Mouse (Mus musculus): ENCODE measurements at regions not wholly inside any gene's neighbourhood (a gene's known extent, or its start where the extent isn't known, plus 50 kb on each side); places are given as distances from the start of the nearest gene placed in this dataset.
A peak's percentile ranks its signal among the peaks of the same experiment; 100 is the strongest.
"Not testable (repeated sequence)": the region's sequence is repeated elsewhere in the genome, so short reads cannot be mapped to it uniquely, and the experiment has no call there.

- ATAC-seq: no peak
- Histone ChIP-seq H3K4me1 (ENCODE audit: control insufficient read depth, insufficient read depth, low read length) (no peaks in the 10 kb centered on the region), H3K9me3 (ENCODE audit: control insufficient read depth, low read length) (no peaks in the 10 kb centered on the region), H3K9ac (ENCODE audit: low read depth, low read length) (no peak overlapping the region), H3K27ac (ENCODE audit: low read length) (no peak overlapping the region), H3K27me3 (replicated peaks; ENCODE audit: control insufficient read depth, insufficient read depth, low read length) (no peaks in the 10 kb centered on the region), H3K4me2 (ENCODE audit: low read depth, low read length) (no peak overlapping the region), H3K4me3 (ENCODE audit: low read length) (no peak overlapping the region), H3K36me3 (ENCODE audit: control insufficient read depth, insufficient read depth, low read length) (no peaks in the 10 kb centered on the region)
- WGBS: 67% methylated on average over 3 of the region's 3 CpGs
Observed at GRCm38 (mm10) chr9:80848190-80848589, 382.9 kb upstream of the Impg1 start.

- no peak overlapping the region for H3K27ac ChIP-seq (ENCODE audit: low read length)
- no peak overlapping the region for H3K4me3 ChIP-seq (ENCODE audit: low read length)
- 80% methylated on average over 2 of the region's 2 CpGs for WGBS
- ATAC-seq: no peak
- no peak overlapping the region for H3K4me2 ChIP-seq (ENCODE audit: low read depth, low read length)
- no peaks in the 10 kb centered on the region for H3K9me3 ChIP-seq (ENCODE audit: control insufficient read depth, low read length)
- no peak overlapping the region for H3K9ac ChIP-seq (ENCODE audit: low read depth, low read length)
- no peaks in the 10 kb centered on the region for H3K4me1 ChIP-seq (ENCODE audit: control insufficient read depth, insufficient read depth, low read length)
- H3K27me3 ChIP-seq (replicated peaks; ENCODE audit: control insufficient read depth, insufficient read depth, low read length): no peaks in the 10 kb centered on the region
- H3K36me3 ChIP-seq (ENCODE audit: control insufficient read depth, insufficient read depth, low read length): no peaks in the 10 kb centered on the region
Observed at GRCm38 (mm10) chr9:80832808-80833207, 367.5 kb upstream of the Impg1 start.

GRCm38 (mm10) chr9:80825346-80825745 lies 360.1 kb upstream of the Impg1 start:
- ATAC-seq: no peak
- H3K4me1 ChIP-seq (ENCODE audit: control insufficient read depth, insufficient read depth, low read length): no peaks in the 10 kb centered on the region
- H3K4me3 ChIP-seq (ENCODE audit: low read length): no peak overlapping the region
- H3K9ac ChIP-seq (ENCODE audit: low read depth, low read length): no peak overlapping the region
- H3K36me3 ChIP-seq (ENCODE audit: control insufficient read depth, insufficient read depth, low read length): no peaks in the 10 kb centered on the region
- no peak overlapping the region for H3K27ac ChIP-seq (ENCODE audit: low read length)
- no peak overlapping the region for H3K4me2 ChIP-seq (ENCODE audit: low read depth, low read length)
- WGBS: 67% methylated on average over 1 of the region's 1 CpGs
- H3K27me3 ChIP-seq (replicated peaks; ENCODE audit: control insufficient read depth, insufficient read depth, low read length): no peaks in the 10 kb centered on the region
- no peaks in the 10 kb centered on the region for H3K9me3 ChIP-seq (ENCODE audit: control insufficient read depth, low read length)

GRCm38 (mm10) chr9:80820066-80820465 lies 354.8 kb upstream of the Impg1 start:
- no peak for ATAC-seq

GRCm38 (mm10) chr9:80819070-80819469 lies 353.8 kb upstream of the Impg1 start:
- H3K27ac ChIP-seq (ENCODE audit: low read length): no peak overlapping the region
- no peaks in the 10 kb centered on the region for H3K9me3 ChIP-seq (ENCODE audit: control insufficient read depth, low read length)
- no peaks in the 10 kb centered on the region for H3K27me3 ChIP-seq (replicated peaks; ENCODE audit: control insufficient read depth, insufficient read depth, low read length)
- H3K4me2 ChIP-seq (ENCODE audit: low read depth, low read length): no peak overlapping the region
- H3K36me3 ChIP-seq (ENCODE audit: control insufficient read depth, insufficient read depth, low read length): no peaks in the 10 kb centered on the region
- ATAC-seq: no peak
- no peaks in the 10 kb centered on the region for H3K4me1 ChIP-seq (ENCODE audit: control insufficient read depth, insufficient read depth, low read length)
- H3K4me3 ChIP-seq (ENCODE audit: low read length): no peak overlapping the region
- H3K9ac ChIP-seq (ENCODE audit: low read depth, low read length): no peak overlapping the region
- 93% methylated on average over 1 of the region's 1 CpGs for WGBS

More at GRCm38 (mm10) chr9:80820066-80820465, 354.8 kb upstream of the Impg1 start:
- no peak overlapping the region for H3K4me2 ChIP-seq (ENCODE audit: low read depth, low read length)
- no peak overlapping the region for H3K9ac ChIP-seq (ENCODE audit: low read depth, low read length)
- H3K9me3 ChIP-seq (ENCODE audit: control insufficient read depth, low read length): no peaks in the 10 kb centered on the region
- no peaks in the 10 kb centered on the region for H3K4me1 ChIP-seq (ENCODE audit: control insufficient read depth, insufficient read depth, low read length)
- no peak overlapping the region for H3K4me3 ChIP-seq (ENCODE audit: low read length)
- no peak overlapping the region for H3K27ac ChIP-seq (ENCODE audit: low read length)
- H3K36me3 ChIP-seq (ENCODE audit: control insufficient read depth, insufficient read depth, low read length): no peaks in the 10 kb centered on the region
- WGBS: 74% methylated on average over 3 of the region's 3 CpGs
- no peaks in the 10 kb centered on the region for H3K27me3 ChIP-seq (replicated peaks; ENCODE audit: control insufficient read depth, insufficient read depth, low read length)

- H3K9ac ChIP-seq (ENCODE audit: low read depth, low read length); H3K4me2 ChIP-seq (ENCODE audit: low read depth, low read length); H3K27me3 ChIP-seq (replicated peaks; ENCODE audit: control insufficient read depth, insufficient read depth, low read length); H3K36me3 ChIP-seq (ENCODE audit: control insufficient read depth, insufficient read depth, low read length); H3K4me3 ChIP-seq (ENCODE audit: low read length); H3K4me1 ChIP-seq (ENCODE audit: control insufficient read depth, insufficient read depth, low read length); H3K9me3 ChIP-seq (ENCODE audit: control insufficient read depth, low read length); H3K27ac ChIP-seq (ENCODE audit: low read length): not testable (repeated sequence)
- WGBS: 34% methylated on average over 6 of the region's 6 CpGs
- ATAC-seq: peak; percentile 95
Observed at GRCm38 (mm10) chr9:80813921-80814320, 348.6 kb upstream of the Impg1 start.

GRCm38 (mm10) chr9:80791523-80791922 lies 326.2 kb upstream of the Impg1 start:
- Histone ChIP-seq H3K27ac (ENCODE audit: low read length) (no peak overlapping the region), H3K9me3 (ENCODE audit: control insufficient read depth, low read length) (no peaks in the 10 kb centered on the region), H3K4me3 (ENCODE audit: low read length) (no peak overlapping the region), H3K4me1 (ENCODE audit: control insufficient read depth, insufficient read depth, low read length) (no peaks in the 10 kb centered on the region), H3K36me3 (ENCODE audit: control insufficient read depth, insufficient read depth, low read length) (no peaks in the 10 kb centered on the region), H3K4me2 (ENCODE audit: low read depth, low read length) (no peak overlapping the region), H3K27me3 (replicated peaks; ENCODE audit: control insufficient read depth, insufficient read depth, low read length) (no peaks in the 10 kb centered on the region), H3K9ac (ENCODE audit: low read depth, low read length) (no peak overlapping the region)
- ATAC-seq: no peak
- 48% methylated on average over 3 of the region's 3 CpGs for WGBS

- no peak overlapping the region for H3K9ac ChIP-seq (ENCODE audit: low read depth, low read length)
- H3K4me2 ChIP-seq (ENCODE audit: low read depth, low read length): no peak overlapping the region
- ATAC-seq: no peak
- H3K27me3 ChIP-seq (replicated peaks; ENCODE audit: control insufficient read depth, insufficient read depth, low read length): no peaks in the 10 kb centered on the region
- H3K9me3 ChIP-seq (ENCODE audit: control insufficient read depth, low read length): no peaks in the 10 kb centered on the region
- no peaks in the 10 kb centered on the region for H3K36me3 ChIP-seq (ENCODE audit: control insufficient read depth, insufficient read depth, low read length)
- H3K4me3 ChIP-seq (ENCODE audit: low read length): no peak overlapping the region
- 76% methylated on average over 1 of the region's 1 CpGs for WGBS
- H3K4me1 ChIP-seq (ENCODE audit: control insufficient read depth, insufficient read depth, low read length): no peaks in the 10 kb centered on the region
- no peak overlapping the region for H3K27ac ChIP-seq (ENCODE audit: low read length)
Observed at GRCm38 (mm10) chr9:80774541-80774940, 309.3 kb upstream of the Impg1 start.

- H3K27me3 ChIP-seq (replicated peaks; ENCODE audit: control insufficient read depth, insufficient read depth, low read length); H3K36me3 ChIP-seq (ENCODE audit: control insufficient read depth, insufficient read depth, low read length); H3K9ac ChIP-seq (ENCODE audit: low read depth, low read length); H3K4me3 ChIP-seq (ENCODE audit: low read length); ATAC-seq; H3K4me1 ChIP-seq (ENCODE audit: control insufficient read depth, insufficient read depth, low read length); H3K27ac ChIP-seq (ENCODE audit: low read length); H3K9me3 ChIP-seq (ENCODE audit: control insufficient read depth, low read length); H3K4me2 ChIP-seq (ENCODE audit: low read depth, low read length): not testable (repeated sequence)
- 93% methylated on average over 9 of the region's 9 CpGs for WGBS
Observed at GRCm38 (mm10) chr9:80735806-80736205, 270.5 kb upstream of the Impg1 start.

GRCm38 (mm10) chr9:80732971-80733370 lies 267.7 kb upstream of the Impg1 start:
- no peak overlapping the region for H3K9ac ChIP-seq (ENCODE audit: low read depth, low read length)
- WGBS: 64% methylated on average over 1 of the region's 1 CpGs
- no peak overlapping the region for H3K4me2 ChIP-seq (ENCODE audit: low read depth, low read length)
- no peak overlapping the region for H3K4me3 ChIP-seq (ENCODE audit: low read length)
- ATAC-seq: no peak
- no peaks in the 10 kb centered on the region for H3K9me3 ChIP-seq (ENCODE audit: control insufficient read depth, low read length)
- no peaks in the 10 kb centered on the region for H3K4me1 ChIP-seq (ENCODE audit: control insufficient read depth, insufficient read depth, low read length)
- no peak overlapping the region for H3K27ac ChIP-seq (ENCODE audit: low read length)
- no peaks in the 10 kb centered on the region for H3K27me3 ChIP-seq (replicated peaks; ENCODE audit: control insufficient read depth, insufficient read depth, low read length)
- H3K36me3 ChIP-seq (ENCODE audit: control insufficient read depth, insufficient read depth, low read length): no peaks in the 10 kb centered on the region

All from intestine, embryonic 16.5 days (tissue).